Mouse (Mus musculus): Measurements from ENCODE around the gene Zfp345.
A peak's percentile ranks its signal among the peaks of the same experiment; 100 is the strongest.
"Not testable (repeated sequence)": the region's sequence is repeated elsewhere in the genome, so short reads cannot be mapped to it uniquely, and the experiment has no call there.

The Zfp345 gene

GRCm38 (mm10) chr2:150484939-150485778 lies at the start of gene Zfp345:
Gene Zfp345, minus strand, starts transcription at chr2:150485091.
- DNase-seq (ENCODE audit: extremely low spot score, low spot score) = not testable (repeated sequence)

GRCm38 (mm10) chr2:150525703-150526207 lies 40.9 kb upstream of the Zfp345 start:
- DNase-seq (ENCODE audit: extremely low spot score, low spot score) = peak; percentile 40

DNA sequence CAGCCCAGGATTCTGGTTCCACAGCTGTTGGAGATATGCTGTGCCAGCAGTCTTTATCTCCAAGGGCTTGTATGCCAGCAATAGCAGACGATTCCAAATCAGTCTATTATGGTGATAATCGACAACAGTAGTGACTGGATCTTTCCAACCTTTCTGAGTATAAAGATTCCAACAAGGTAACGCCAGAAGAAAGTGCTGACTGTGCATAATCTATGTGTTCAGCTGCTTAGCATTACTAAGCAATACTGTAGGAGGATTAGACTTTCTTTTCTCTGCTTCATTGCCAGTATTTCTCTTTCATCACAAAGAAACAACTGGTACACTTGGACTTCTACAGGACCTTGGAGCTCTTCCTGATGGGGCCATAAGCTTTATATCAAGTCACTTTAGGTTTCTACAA lies 27.9 kb upstream of the Zfp345 start:
- no peak for DNase-seq (ENCODE audit: extremely low spot score, low spot score)

DNA sequence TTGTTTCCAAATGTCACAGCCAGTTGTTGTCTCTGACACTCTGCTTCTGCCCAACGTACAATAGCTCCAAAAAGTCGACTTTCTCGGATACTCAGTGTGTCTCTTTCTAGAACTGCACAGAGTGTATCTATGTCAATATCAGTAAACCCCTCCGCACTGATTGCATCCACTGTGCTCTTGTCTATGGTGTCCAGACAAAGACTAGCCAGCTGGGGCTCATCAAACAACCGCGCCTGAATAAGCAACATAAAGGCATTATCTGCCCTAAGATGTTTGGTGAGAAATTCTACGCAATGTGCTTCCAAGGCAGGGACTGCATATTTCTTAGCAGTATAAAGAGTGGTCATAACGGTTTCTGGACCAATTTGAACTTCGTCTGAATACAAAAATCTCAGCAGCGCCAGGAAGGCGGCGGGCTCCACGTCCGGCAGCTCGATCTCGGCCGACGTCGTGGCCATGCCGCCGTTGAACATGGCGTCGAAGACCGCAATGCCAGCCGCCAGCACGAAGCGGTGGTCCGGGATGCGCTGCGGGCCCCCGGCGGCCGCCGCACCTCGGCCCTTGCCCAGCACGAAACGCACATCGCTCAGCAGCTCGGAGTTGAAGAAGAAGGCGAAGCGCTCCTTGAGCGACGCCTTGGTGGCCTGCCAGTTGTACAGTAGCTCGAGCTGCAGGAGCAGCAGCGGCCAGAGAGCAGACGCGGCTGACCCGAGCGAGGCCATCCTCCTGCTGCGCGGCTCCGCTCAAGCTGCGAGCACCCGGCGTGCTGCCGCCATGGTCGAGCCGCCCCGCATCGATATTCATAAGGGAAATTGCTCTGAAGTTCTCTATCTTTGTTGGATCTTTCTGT lies 15.5 kb upstream of the Zfp345 start:
- DNase-seq (ENCODE audit: extremely low spot score, low spot score) = peak; percentile 20

DNA sequence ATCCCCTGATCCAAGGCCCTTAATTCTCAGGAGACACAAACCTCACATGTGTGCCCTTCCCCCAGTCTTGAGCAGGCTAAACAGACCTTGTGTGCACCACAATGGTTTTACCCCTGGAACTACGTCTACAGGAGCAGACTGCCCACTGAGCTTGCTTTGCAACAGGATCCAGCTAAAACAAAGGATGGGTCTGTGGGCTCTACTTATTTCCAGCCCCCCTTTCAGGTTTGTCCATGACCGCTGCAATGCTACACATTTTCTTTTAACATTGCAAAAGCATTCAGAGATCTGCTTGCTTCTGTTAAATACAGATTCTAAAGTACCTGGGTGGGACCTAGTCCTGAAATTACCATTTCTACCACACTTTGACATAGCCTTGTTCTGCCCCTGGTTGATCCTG lies 8.1 kb upstream of the Zfp345 start:
- no peak for DNase-seq (ENCODE audit: extremely low spot score, low spot score)

DNA sequence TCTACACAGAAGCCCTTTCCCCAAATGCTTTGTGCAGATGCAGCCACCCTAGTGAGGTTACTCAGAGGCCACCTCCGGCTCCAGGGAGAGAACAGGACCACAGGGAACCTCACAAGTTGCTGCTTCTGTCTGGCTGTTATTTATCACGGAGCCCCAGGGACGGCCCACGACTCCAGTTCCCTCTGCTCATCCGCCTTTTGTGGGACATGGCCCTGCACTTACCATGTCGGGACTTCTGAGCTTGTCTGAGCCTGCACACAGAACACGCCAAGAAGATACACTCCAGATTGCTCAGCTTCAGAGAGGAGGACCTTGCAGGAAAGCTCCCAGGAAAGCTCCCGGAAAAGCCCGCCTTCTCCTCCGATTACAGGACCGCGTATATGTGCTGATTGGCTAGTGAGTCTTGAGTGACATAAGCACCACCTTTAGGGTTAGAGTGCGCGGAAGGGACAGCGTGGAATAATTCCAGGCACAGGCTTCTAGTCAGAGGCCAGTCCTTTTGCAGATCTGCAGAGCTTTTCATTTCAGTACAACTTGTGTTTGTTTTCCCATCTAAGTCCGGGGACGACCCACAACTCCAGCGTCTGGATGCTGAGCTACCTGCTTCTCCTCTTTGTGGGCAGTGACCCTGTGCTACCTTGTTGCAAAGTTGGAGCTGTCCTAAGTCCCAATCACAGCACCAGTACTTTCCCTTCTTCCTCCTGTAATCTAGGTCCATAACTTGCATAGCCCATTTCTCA lies 33.5 kb downstream of the Zfp345 start, which contains the start of gene Zfp442:
Gene Zfp442 (minus strand): TSS at position 307 of the 740 bp plus-strand sequence.
- DNase-seq (ENCODE audit: extremely low spot score, low spot score) = peak; percentile 71

GRCm38 (mm10) chr2:150439084-150439483 lies 45.8 kb downstream of the Zfp345 start:
- not testable (repeated sequence) for DNase-seq (ENCODE audit: extremely low spot score, low spot score)
